Mouse (Mus musculus) G1E (cell line): ENCODE results near the gene Gpd1. TPM values are rescaled to one million over a fixed set of nuclear protein-coding genes. Genes with fewer than 3 reads are reported as not detected.
"Not testable (repeated sequence)": the region's sequence is repeated elsewhere in the genome, so short reads cannot be mapped to it uniquely, and the experiment has no call there.

Experiments used
- ATAC-seq: 2 replicates; pipeline ENCODE4 v1.8.0; 2016; ENCODE audit warnings: mild to moderate bottlenecking; ENCODE audit not compliant: insufficient number of reproducible peaks, poor library complexity, low FRiP score, severe bottlenecking; ENCODE audit errors: extremely low read depth
- DNase-seq: peaks from one replicate; pipeline ENCODE4 v3.0.0; 2012; ENCODE audit warnings: low spot score
- H3K27me3 ChIP-seq: 2 replicates; pipeline ENCODE4 v1.6.1; 2012; ENCODE audit warnings: mild to moderate bottlenecking, low read length, inconsistent platforms; ENCODE audit not compliant: insufficient read depth
- H3K36me3 ChIP-seq: replicated peaks from 2 replicates; pipeline ENCODE3; 2012; ENCODE audit warnings: mild to moderate bottlenecking, inconsistent platforms
- H3K4me1 ChIP-seq: 2 replicates; pipeline ENCODE4 v1.6.1; 2012; ENCODE audit warnings: low read depth, low read length, inconsistent platforms, mixed read lengths; ENCODE audit not compliant: insufficient read depth
- H3K4me3 ChIP-seq: 2 replicates; pipeline ENCODE4 v1.5.1; 2012; ENCODE audit warnings: low read depth, mild to moderate bottlenecking, inconsistent platforms, low read length, moderate library complexity, mixed read lengths
- H3K9me3 ChIP-seq: replicated peaks from 2 replicates; pipeline ENCODE4 v1.6.1; 2012; ENCODE audit warnings: inconsistent platforms
- CTCF ChIP-seq: IDR thresholded peaks from 2 replicates; pipeline ENCODE4 v1.5.1; 2012; ENCODE audit warnings: low read depth, low read length, inconsistent platforms, mixed read lengths
- GATA1 ChIP-seq: IDR thresholded peaks from 2 replicates; pipeline ENCODE4 v1.6.1; 2012; ENCODE audit warnings: borderline replicate concordance, low read length, inconsistent platforms, mixed read lengths
- GATA2 ChIP-seq: IDR thresholded peaks from 2 replicates; pipeline ENCODE4 v1.6.1; 2012; ENCODE audit warnings: low read depth, low read length, inconsistent platforms, borderline replicate concordance
- POLR2AphosphoS5 ChIP-seq: IDR thresholded peaks from 2 replicates; pipeline ENCODE4 v1.6.1; 2012; ENCODE audit warnings: low read depth, low read length, inconsistent platforms; ENCODE audit not compliant: insufficient replicate concordance
- TAL1 ChIP-seq: conservative IDR thresholded peaks from 2 replicates; pipeline ENCODE4 v1.6.1; 2012; ENCODE audit warnings: low read depth, low read length, inconsistent platforms, mixed read lengths
- polyA plus RNA-seq: library from polyadenylated mRNA; stranded (reverse); fragments of >175 nt; gene quantifications from 2 replicates; pipeline ENCODE4 v1.2.3, GENCODE M21; 2012
- total RNA-seq, 2 experiments: library from RNA; stranded (forward) in 1 of 2; stranded (reverse) in 1 of 2; fragments of 200-1000 nt in 1 of 2; fragments of >200 nt in 1 of 2; fragmentation: Nextera tagmentation in 1 of 2; gene quantifications; 2 replicates each; pipeline ENCODE4 v1.2.3; 2014 to 2017

The Gpd1 gene
- total and polyA plus RNA-seq, 3 experiments = not detected

GRCm38 (mm10) chr15:99699715-99700114 is 17.6 kb upstream of the Gpd1 start:
- H3K9me3 ChIP-seq = no peaks in the 10 kb centered on the region
- peaks cover 38% of the 10 kb centered on the region for H3K4me1 ChIP-seq
- TF ChIP-seq CTCF = no peak
- TF ChIP-seq GATA2 = no peak
- no peak for TF ChIP-seq GATA1
- no peak for TF ChIP-seq TAL1
- no peak for TF ChIP-seq POLR2AphosphoS5
- H3K36me3 ChIP-seq = peaks cover 19% of the 10 kb centered on the region
- peaks cover 21% of the 10 kb centered on the region for H3K27me3 ChIP-seq
- ATAC-seq (no peak), DNase-seq (no peak)
- no peak overlapping the region for H3K4me3 ChIP-seq

- Histone ChIP-seq H3K9me3 (no peaks in the 10 kb centered on the region), H3K4me3 (no peak overlapping the region; the same call in 1 of the 2 replicates)
These were observed 16.9 kb upstream of the Gpd1 start for GRCm38 (mm10) chr15:99700219-99701106.

GRCm38 (mm10) chr15:99701640-99701998 is 15.7 kb upstream of the Gpd1 start:
- not testable (repeated sequence) for H3K27me3 ChIP-seq, H3K9me3 ChIP-seq, DNase-seq, ATAC-seq
- Histone ChIP-seq H3K36me3 (peaks cover 33% of the 10 kb centered on the region), H3K4me3 (peak overlapping the region; percentile 77), H3K4me1 (peaks cover 38% of the 10 kb centered on the region)

More at GRCm38 (mm10) chr15:99700219-99701106, 16.9 kb upstream of the Gpd1 start:
- DNase-seq (no peak), ATAC-seq (no peak)
- H3K4me1 ChIP-seq = peaks cover 38% of the 10 kb centered on the region
- H3K27me3 ChIP-seq = peaks cover 15% of the 10 kb centered on the region
- TF ChIP-seq GATA2 = no peak
- no peak for TF ChIP-seq POLR2AphosphoS5
- TF ChIP-seq GATA1 = no peak
- no peak for TF ChIP-seq CTCF
- no peak for TF ChIP-seq TAL1
- H3K36me3 ChIP-seq = peaks cover 25% of the 10 kb centered on the region

- Histone ChIP-seq H3K9me3 (no peaks in the 10 kb centered on the region), H3K4me3 (peak within 1 kb of the TSS; percentile 77), H3K36me3 (peaks cover 37% of the 10 kb centered on the region), H3K4me1 (peaks cover 38% of the 10 kb centered on the region), H3K27me3 (0 out of 2 replicates have a peak, but pooled peaks cover 3% of the 10 kb centered on the region)
- peak; percentile 89 for ATAC-seq
- DNase-seq = peak; percentile 91
- TF ChIP-seq CTCF (peak; percentile 51), TAL1 (no peak), POLR2AphosphoS5 (no peak), GATA2 (no peak), GATA1 (no peak)
These were observed 15.1 kb upstream of the Gpd1 start, which contains the start of gene Smarcd1 for GRCm38 (mm10) chr15:99701999-99702900. TSS of gene Smarcd1 (plus strand) at chr15:99702129.

GRCm38 (mm10) chr15:99703104-99703503 is 14.2 kb upstream of the Gpd1 start:
- no peak for TF ChIP-seq CTCF
- no peak for TF ChIP-seq GATA2
- no peak for TF ChIP-seq GATA1
- no peak for TF ChIP-seq TAL1
- TF ChIP-seq POLR2AphosphoS5 = no peak
- no peaks in the 10 kb centered on the region for H3K27me3 ChIP-seq
- peaks cover 38% of the 10 kb centered on the region for H3K4me1 ChIP-seq
- peak overlapping the region; percentile 17; the same call in 1 of the 2 replicates for H3K4me3 ChIP-seq
- ATAC-seq = no peak
- DNase-seq = no peak
- peaks cover 5% of the 10 kb centered on the region; the same call in 1 of the 2 replicates for H3K9me3 ChIP-seq
- H3K36me3 ChIP-seq = peaks cover 44% of the 10 kb centered on the region

- H3K27me3 ChIP-seq = no peaks in the 10 kb centered on the region
- no peak for TF ChIP-seq CTCF
- TF ChIP-seq TAL1 = no peak
- no peak for TF ChIP-seq GATA2
- TF ChIP-seq GATA1 = no peak
- no peak for TF ChIP-seq POLR2AphosphoS5
- DNase-seq (no peak), ATAC-seq (no peak)
- peaks cover 35% of the 10 kb centered on the region for H3K4me1 ChIP-seq
- H3K9me3 ChIP-seq = peaks cover 6% of the 10 kb centered on the region; the same call in 1 of the 2 replicates
- H3K36me3 ChIP-seq = peaks cover 49% of the 10 kb centered on the region
- no peak overlapping the region for H3K4me3 ChIP-seq
These were observed 13.7 kb upstream of the Gpd1 start for GRCm38 (mm10) chr15:99703676-99704040.
